Mouse (Mus musculus) layer of hippocampus, adult 18-20 months (tissue): ENCODE data around the gene Selenov. TPM values are rescaled to one million over a fixed set of nuclear protein-coding genes. Genes with fewer than 3 reads are reported as not detected.
"Not testable (repeated sequence)": the region's sequence is repeated elsewhere in the genome, so short reads cannot be mapped to it uniquely, and the experiment has no call there.

Experiments
- DNase-seq, 2 experiments: peaks; one replicate each; pipeline ENCODE4 v3.0.0; 2022; ENCODE audit warnings: low spot score in 2 of 2
- total RNA-seq, 2 experiments: library from RNA; stranded (reverse); gene quantifications; 2 replicates each; pipeline ENCODE4 v1.2.3; 2021

Selenov gene
- total RNA-seq, 2 experiments from 2014 or later = 0.25 TPM; not detected in 1

DNA sequence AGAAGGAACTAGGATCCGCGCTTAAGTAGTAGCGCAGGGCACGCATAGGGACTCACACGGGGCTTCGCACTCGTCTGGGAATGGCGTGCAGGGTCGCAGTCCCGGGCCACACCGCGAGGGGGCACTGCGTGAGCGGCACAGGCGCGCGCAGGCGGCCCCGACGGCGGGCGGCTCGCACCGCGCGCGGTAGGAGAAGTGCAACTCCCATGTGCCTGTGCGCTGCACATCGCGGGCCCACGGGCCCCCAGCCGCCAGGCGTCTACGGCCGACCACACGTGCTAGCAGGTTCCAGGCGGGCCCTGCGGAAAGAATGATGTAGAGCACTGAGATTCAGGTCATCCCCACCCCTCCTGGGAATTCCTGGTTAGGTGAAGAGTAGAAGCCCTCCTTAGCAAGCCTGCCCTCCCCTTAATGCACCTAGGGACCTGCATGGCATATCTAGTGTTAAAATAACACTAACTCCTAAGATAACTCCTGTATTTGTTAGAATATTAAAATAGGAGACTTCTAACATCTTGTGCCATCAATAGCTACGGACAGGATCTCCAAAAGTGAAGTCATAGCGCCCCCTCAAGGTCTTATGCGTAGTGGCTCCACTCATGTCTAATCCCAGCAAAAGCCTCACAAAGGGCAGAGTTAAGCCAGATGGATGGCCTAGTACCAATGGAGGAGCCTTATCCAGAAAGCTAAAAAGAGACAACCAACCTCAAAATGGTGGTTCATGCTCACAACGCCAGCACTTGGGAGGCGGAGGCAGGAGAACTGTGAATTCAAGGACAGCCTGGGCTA is 8.0 kb upstream of the Selenov start:
- DNase-seq = peak in 1 of 2 experiments; percentile 70

DNA sequence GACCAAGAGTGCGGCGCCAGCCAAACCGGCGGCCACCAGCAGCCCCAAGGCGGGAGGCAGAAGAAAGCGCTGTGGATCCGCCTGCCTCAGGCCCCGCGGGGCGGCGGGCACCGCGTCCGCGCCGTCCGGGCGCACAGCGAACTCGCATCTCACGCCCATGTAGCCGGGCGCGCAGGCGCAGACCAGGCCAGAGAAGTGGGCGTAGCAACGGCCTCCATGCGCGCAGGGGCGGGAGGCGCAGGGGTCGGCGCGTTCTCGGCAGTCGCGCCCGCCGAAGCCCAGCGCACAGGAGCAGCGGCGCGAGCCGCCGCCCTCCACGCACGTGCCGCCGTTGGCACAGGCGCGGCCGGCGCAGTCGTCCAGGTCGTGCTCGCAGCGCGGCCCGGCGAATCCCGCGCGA is 3.5 kb upstream of the Selenov start:
- peak; percentile 54 to 70 for DNase-seq

DNA sequence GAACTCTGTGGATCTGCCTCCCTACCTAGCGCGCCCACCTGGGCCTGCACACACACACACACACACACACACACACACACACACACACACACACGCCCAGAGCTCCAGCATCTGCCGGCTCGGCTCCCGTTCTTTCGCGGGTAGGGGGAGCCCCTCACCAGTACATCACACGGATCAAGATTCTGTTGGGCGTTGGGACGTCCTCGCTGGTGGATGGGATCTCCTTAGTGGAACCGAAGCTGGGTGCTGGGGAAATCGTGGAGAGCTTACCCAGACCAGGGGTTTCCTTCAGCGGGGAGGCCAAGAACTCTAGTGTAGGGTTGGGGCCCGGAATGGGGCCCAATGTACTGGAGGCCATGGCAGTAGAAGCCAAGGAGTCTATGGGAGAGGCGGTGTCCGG is 821 bp downstream of the Selenov start:
- DNase-seq = no peak

- no peak for DNase-seq
Observed at GRCm38 (mm10) chr7:28280630-28281029, 10.4 kb downstream of the Selenov start.

DNA sequence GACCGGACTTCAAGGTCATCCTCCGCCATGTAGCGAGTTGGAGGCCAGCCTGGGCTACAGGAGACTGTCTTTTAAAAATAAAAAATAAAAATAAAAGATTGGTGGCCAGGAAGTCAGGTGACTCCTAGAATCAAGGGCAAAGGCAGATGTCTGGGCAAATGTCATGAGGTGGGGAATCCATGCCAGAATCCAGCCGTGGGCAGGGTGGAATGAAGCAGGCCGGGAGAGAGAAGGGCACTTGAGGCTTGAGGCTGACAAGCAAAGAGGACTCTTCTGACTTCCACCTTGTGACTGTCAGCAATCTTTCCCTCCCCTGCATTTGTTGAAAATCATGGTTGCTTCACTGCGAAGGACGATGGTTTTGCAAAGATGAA is 12.7 kb downstream of the Selenov start:
- DNase-seq = no peak

GRCm38 (mm10) chr7:28277615-28278278 is 13.2 kb downstream of the Selenov start, which contains the start of gene Eid2b:
Gene Eid2b, plus strand, starts transcription at chr7:28277739.
- peak; percentile 91 to 97 for DNase-seq

GRCm38 (mm10) chr7:28277237-28277614 is 13.8 kb downstream of the Selenov start:
- DNase-seq = no peak

- no peak for DNase-seq
Observed at GRCm38 (mm10) chr7:28271761-28272160, 19.2 kb downstream of the Selenov start.

GRCm38 (mm10) chr7:28269355-28269754 is 21.6 kb downstream of the Selenov start:
- no peak for DNase-seq

DNA sequence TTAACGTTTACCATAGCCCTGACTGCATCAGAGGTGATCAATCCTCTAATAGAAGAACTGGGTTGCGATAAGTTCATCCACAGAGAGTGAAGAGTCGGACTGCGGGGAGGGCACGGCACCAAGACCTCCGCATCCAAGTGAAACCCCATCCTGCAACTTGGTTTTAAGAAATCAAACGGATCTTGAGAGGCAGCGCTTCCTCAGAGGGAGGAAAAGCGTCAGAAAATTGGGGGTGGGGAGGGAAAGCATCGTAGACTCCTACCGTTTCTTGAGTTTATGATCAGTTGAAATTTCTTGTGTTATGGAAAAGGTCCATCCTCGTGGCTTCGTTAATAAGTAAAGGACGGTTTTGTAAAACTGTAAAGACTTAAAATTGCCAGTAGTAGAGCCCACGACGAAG is 22.4 kb downstream of the Selenov start:
- no peak for DNase-seq

GRCm38 (mm10) chr7:28268042-28268531 is 22.9 kb downstream of the Selenov start:
- DNase-seq = peak; percentile 30 to 54

- peak; percentile 88 to 94 for DNase-seq
Observed at GRCm38 (mm10) chr7:28267129-28268041, 23.6 kb downstream of the Selenov start, which contains the start of gene Eid2. Gene Eid2, plus strand, starts transcription at chr7:28267881.

DNA sequence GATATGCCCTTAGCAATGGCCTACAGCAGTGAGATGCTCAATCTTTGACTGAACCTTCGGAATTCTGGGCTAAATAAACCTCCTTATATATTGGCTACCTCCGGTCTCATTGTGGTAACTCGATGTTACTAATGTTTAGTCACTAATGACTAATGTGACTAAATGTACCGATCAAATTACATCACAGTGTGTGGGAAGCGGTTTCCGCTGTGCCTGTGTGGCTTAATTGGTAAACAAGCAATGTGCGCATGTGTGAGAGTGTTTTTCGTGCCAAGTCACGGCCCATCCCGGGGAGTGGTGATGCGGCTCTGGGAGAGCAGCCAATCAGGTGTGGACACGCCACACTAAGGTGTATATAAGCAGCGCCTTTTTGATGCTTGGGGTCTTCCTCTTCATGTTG is 25.6 kb downstream of the Selenov start:
- DNase-seq = no peak

DNA sequence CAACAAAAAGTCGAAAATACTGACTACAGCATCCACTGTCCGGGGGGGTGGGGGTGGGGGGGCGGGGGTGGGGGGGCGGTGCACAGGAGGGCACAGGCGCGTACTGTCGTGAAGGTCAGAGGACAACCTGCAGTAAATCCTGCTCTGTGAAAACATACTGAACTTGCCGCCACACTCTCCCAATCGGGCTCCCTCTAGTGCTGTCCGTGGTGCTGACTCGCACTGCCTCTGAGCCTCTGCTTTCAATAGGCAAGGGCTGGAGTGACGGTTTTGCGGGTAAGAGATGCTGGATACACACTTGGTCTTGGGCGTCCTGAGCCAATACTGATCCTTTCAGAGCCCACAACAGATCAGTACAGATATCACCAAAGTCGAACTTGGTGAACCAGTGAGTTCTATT is 27.2 kb downstream of the Selenov start:
- DNase-seq = no peak

GRCm38 (mm10) chr7:28262861-28263260 is 28.1 kb downstream of the Selenov start:
- no peak for DNase-seq

- no peak for DNase-seq
Observed at GRCm38 (mm10) chr7:28255476-28255875, 35.5 kb downstream of the Selenov start.

- DNase-seq = no peak
Observed at GRCm38 (mm10) chr7:28254591-28254990, 36.4 kb downstream of the Selenov start.

GRCm38 (mm10) chr7:28251976-28252375 is 39.0 kb downstream of the Selenov start:
- DNase-seq = no peak

DNA sequence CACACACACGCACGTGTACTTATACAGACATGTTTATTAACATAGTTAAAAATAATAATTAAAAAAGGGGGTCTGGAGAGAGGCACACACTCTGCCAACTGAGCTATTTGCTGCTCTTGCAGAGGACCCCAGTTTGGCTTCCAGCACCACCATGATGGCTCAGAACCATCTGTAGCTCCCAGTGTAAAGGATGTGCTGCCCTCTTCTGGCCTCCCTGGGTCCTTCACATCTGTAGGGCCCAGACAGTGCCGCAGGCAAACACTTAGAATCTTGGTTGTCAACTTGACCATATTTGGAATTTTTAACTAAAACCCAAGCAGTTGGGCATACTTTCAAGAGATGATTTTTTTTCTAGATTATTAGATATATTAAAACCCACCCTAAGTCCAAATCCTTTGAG is 42.0 kb downstream of the Selenov start:
- DNase-seq = no peak

DNA sequence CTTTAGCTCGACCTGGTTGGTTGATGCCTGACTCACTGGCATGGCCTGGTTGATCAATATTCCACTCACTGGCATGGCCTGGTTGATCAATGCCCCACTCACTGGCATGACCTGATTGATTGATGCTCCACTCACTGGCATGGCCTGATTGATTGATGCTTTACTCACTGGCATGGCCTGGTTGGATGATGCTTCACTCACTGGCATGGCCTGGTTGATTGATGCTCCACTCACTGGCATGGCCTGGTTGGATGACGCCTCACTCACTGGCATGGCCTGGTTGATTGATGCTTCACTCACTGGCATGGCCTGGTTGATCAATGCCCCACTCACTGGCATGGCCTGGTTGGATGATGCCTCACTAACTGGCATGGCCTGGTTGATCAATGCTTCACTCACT is 47.0 kb downstream of the Selenov start:
- DNase-seq = not testable (repeated sequence)
